Mouse (Mus musculus) c-Kit-positive CD71-positive TER-119-positive erythroid progenitor cells, embryonic 14.5 days (primary cell): ENCODE results near the gene Frem2.

Source experiments
- DNase-seq: peaks from one replicate; pipeline ENCODE4 v3.0.0-alpha.2; 2013; ENCODE audit warnings: low spot score

Frem2 gene

GRCm38 (mm10) chr3:53555031-53555952 is 101.9 kb downstream of the Frem2 start:
- DNase-seq, result no peak

GRCm38 (mm10) chr3:53552691-53553090 is 104.5 kb downstream of the Frem2 start:
- no peak for DNase-seq

- no peak for DNase-seq
These were observed 125.1 kb downstream of the Frem2 start for GRCm38 (mm10) chr3:53532091-53532490.

- no peak for DNase-seq
These were observed 126.8 kb downstream of the Frem2 start for GRCm38 (mm10) chr3:53530305-53530704.

GRCm38 (mm10) chr3:53525737-53526136 is 131.4 kb downstream of the Frem2 start:
- peak; percentile 25 for DNase-seq

GRCm38 (mm10) chr3:53522794-53523193 is 134.4 kb downstream of the Frem2 start:
- no peak for DNase-seq

GRCm38 (mm10) chr3:53514221-53515065 is 142.7 kb downstream of the Frem2 start:
- no peak for DNase-seq

- no peak for DNase-seq
These were observed 144.1 kb downstream of the Frem2 start for GRCm38 (mm10) chr3:53513096-53513495.

- no peak for DNase-seq
These were observed 154.7 kb downstream of the Frem2 start for GRCm38 (mm10) chr3:53502428-53502827.

- no peak for DNase-seq
These were observed 158.7 kb downstream of the Frem2 start for GRCm38 (mm10) chr3:53498351-53498905.

- no peak for DNase-seq
These were observed 168.8 kb downstream of the Frem2 start, which contains the start of gene Stoml3 for GRCm38 (mm10) chr3:53488353-53488752. Stoml3 (plus strand) TSS chr3:53488653.

- no peak for DNase-seq
These were observed 170.1 kb downstream of the Frem2 start for GRCm38 (mm10) chr3:53486996-53487576.

- DNase-seq, result no peak
These were observed 170.6 kb downstream of the Frem2 start for GRCm38 (mm10) chr3:53486561-53486960.

- no peak for DNase-seq
These were observed 173.6 kb downstream of the Frem2 start for GRCm38 (mm10) chr3:53483414-53484059.

- DNase-seq, result no peak
These were observed 178.6 kb downstream of the Frem2 start for GRCm38 (mm10) chr3:53478419-53479046.

- no peak for DNase-seq
These were observed 179.7 kb downstream of the Frem2 start for GRCm38 (mm10) chr3:53477468-53477867.

GRCm38 (mm10) chr3:53475889-53476288 is 181.3 kb downstream of the Frem2 start:
- DNase-seq, result peak; percentile 5

- no peak for DNase-seq
These were observed 183.0 kb downstream of the Frem2 start for GRCm38 (mm10) chr3:53474179-53474578.

- no peak for DNase-seq
These were observed 185.1 kb downstream of the Frem2 start for GRCm38 (mm10) chr3:53472061-53472460.

GRCm38 (mm10) chr3:53469650-53470049 is 187.5 kb downstream of the Frem2 start:
- DNase-seq, result no peak

GRCm38 (mm10) chr3:53467356-53467755 is 189.8 kb downstream of the Frem2 start:
- DNase-seq, result no peak
